Mouse (Mus musculus): ENCODE measurements around the gene Stk11ip. TPM values are rescaled to one million over a fixed set of nuclear protein-coding genes. Genes with fewer than 3 reads are reported as not detected.

Stk11ip gene
- polyA plus RNA-seq, 1 experiment, result 17.3 TPM

GRCm38 (mm10) chr1:75560206-75560913 lies 39.0 kb downstream of the Stk11ip start:
- DNase-seq (ENCODE audit: low read depth, low spot score), result no peak
- WGBS, result 74% methylated on average over 12 of the region's 12 CpGs

DNA sequence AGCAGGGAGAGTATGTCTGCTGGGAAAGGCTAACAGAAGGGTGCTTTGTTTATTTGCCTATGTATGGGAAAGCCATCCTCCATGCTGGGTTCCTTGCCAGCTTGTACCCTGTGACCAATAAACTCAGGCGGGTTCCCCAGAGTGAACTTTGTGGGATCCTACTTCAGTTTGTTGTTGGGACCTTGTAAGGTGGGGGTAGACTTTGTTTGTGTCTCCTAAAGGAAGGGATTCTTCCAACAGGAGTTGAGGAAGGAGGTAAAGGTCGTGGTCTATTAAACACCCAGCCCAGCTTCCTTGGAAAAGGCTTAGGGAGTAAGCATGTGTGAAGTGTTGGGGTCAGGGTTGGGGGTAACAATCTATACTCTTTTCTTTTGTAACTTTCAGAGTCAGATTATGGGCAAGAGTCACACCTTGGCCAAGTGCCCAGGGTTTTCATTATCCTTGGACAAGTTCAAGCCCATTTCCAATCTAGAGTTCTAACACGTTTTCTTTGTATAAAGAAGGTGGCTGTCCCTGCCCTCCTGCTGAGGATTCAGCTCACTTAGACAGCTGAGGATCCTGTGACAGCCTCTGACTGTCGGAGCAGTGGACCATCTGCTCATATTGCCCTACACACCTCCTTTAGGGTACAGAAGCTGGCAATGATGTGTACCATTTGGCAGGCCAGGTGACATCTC lies 40.0 kb downstream of the Stk11ip start:
- 28% methylated on average over 4 of the region's 4 CpGs for WGBS
- no peak for DNase-seq (ENCODE audit: low read depth, low spot score)

DNA sequence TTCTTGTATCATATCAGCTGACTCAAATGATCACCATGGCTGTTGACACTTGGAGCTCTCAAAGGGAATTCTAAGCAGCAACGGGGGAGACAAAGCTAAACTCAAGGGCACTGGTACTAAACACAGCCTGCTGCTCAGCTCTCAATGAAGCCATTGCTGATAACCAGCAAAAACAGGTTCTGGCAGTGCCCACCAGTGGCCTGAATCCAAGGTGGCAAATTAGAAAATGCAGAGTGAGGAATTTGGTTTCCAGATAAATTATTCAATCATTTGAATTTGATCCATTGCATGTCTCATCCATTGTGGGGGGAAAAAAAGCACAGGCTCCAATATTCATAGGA lies 40.5 kb downstream of the Stk11ip start:
- DNase-seq (ENCODE audit: low read depth, low spot score), result no peak
- WGBS, result 52% methylated on average over 1 of the region's 1 CpGs

- DNase-seq (ENCODE audit: low read depth, low spot score), result no peak
- 84% methylated on average over 2 of the region's 2 CpGs for WGBS
Measured at GRCm38 (mm10) chr1:75564102-75564501, 42.8 kb downstream of the Stk11ip start.

DNA sequence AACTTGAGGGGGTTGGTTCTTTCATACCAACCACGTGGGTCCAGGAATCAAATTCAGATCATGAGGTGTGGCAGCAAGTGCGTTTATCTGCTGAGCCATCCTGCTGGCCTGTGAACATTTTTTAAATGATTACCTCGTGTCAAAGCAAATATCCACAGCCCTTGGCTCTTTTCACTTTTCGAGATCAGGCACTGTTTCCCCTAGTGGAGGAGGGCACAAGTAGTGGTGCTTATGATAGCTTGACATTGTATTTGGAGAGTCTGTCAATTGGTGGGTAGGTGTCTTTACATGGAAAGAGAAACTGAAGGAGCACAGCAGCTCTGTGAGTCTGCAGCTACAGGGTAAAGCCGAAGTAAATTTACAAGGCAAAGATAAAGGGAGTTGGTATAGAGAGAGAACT lies 43.6 kb downstream of the Stk11ip start:
- DNase-seq (ENCODE audit: low read depth, low spot score), result no peak
- WGBS, result 32% methylated on average over 5 of the region's 5 CpGs

- WGBS, result 56% methylated on average over 9 of the region's 9 CpGs
- DNase-seq (ENCODE audit: low read depth, low spot score), result no peak
Measured at GRCm38 (mm10) chr1:75565616-75566015, 44.3 kb downstream of the Stk11ip start.

- DNase-seq (ENCODE audit: low read depth, low spot score), result no peak
- 60% methylated on average over 6 of the region's 6 CpGs for WGBS
Measured at GRCm38 (mm10) chr1:75570403-75570802, 49.1 kb downstream of the Stk11ip start.

DNA sequence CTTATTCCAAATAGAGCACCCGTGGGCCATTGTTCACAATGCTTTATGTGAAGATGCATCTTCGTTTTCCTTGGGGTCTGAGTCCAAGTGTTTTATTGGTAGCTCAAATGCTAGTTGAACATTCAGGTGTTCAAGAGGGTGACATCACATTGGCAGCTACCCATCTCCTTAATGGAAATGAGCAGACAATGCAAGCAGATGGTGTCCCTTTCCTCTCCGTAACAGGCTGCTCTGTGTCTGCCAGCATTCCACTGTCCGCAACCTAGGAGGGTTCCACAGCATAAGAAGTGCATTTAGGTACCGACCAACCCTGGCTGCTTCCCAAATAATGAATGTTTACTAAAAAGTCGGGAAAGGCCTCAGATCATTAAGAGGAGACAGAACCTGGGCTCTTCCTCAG lies 51.4 kb downstream of the Stk11ip start:
- WGBS, result 72% methylated on average over 6 of the region's 6 CpGs
- DNase-seq (ENCODE audit: low read depth, low spot score), result no peak

DNA sequence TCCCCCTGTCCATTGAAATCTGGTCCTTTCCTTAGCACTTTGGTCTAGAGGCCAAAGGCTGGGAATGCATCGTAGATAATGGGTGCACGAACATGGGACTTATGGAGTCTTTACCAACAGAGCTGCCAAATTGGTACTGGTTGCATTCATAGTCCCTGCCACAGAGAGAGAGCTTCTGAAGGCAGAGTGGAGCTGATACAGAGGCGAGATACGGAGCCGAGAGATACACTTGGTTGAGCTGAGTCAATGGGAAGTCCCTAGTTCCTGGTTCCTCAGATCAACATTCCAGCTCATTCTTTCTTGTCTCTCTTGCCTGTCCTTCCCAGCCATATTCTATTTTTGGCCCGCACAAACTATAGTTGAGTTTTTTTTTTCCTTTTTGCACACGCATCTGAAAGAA lies 52.4 kb downstream of the Stk11ip start:
- WGBS, result 78% methylated on average over 7 of the region's 7 CpGs
- no peak for DNase-seq (ENCODE audit: low read depth, low spot score)

DNA sequence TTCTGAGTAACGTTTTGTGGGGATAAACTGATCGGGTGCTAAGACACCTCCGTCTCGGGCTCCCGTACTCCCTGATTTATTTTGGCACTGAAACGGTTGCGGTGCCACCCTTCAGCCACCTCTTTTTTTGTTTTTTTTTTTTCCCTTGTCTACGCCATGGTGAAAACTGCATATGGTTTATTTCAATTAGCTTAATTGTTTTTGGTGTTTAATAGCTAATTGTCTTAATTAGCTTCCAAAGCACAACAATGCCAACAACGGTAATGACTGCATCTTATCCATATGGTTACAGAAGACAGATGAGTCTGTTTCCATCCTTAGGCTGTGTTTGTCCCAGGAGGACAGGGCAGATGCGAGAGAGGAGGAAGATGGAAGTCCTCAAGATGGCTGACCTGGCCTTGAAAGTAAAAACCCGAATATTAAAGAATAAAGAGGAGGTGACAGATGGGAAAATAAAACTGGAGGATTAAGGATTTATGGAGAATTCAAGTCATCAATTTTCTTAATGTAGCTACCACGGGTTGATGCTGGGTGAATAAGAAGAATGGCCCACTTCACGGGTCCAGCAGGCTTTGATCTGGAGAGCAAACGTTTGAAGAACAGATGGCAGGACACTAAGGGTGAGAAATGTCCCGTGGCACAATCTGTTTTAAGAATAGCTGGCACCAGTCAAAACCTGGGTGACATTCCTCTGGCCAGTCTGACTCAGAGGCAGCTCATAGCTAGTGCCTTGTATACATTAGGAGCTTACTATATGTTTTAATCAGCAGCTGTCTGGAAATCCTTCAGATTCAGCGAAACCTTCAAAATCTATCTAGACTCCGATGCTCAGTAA lies 53.4 kb downstream of the Stk11ip start:
- DNase-seq (ENCODE audit: low read depth, low spot score), result no peak
- WGBS, result 72% methylated on average over 17 of the region's 17 CpGs

DNA sequence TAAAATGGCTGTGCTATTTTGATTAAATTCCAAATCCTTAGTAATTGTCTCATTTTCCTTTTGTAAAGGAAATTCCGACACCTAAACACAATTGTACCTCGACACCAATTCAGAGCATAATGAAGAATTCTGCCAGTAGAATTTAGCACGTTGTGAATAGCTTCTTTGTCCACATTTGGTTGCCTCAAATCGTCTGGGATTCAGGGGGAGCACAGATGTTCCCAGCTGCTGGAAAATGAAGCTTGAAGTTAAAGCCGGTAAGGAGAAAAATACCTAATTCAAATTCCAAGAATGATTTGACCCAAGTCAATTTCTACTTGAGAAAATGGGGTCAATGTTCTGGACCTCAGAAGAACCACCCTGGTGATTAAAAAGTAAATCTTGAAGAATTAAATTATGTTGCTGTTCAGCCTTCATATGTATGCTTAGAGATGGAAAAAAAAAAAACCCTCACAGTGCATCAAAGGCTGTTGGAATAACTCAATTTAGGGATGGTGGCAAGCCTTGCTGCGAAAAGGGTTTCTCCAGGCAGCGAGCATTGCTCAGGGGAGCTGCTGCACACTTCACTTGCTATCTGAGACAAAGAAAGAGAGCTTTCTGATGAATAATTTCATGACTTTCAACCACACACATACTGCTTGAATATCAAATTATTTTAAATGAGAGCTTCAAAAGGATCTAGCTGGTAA lies 60.8 kb downstream of the Stk11ip start:
- 62% methylated on average over 7 of the region's 7 CpGs for WGBS
- DNase-seq (ENCODE audit: low read depth, low spot score), result no peak

GRCm38 (mm10) chr1:75582625-75582956 lies 61.3 kb downstream of the Stk11ip start:
- no peak for DNase-seq (ENCODE audit: low read depth, low spot score)
- 63% methylated on average over 5 of the region's 5 CpGs for WGBS

- DNase-seq (ENCODE audit: low read depth, low spot score), result no peak
- 80% methylated on average over 10 of the region's 10 CpGs for WGBS
Measured at GRCm38 (mm10) chr1:75583034-75583433, 61.7 kb downstream of the Stk11ip start.

DNA sequence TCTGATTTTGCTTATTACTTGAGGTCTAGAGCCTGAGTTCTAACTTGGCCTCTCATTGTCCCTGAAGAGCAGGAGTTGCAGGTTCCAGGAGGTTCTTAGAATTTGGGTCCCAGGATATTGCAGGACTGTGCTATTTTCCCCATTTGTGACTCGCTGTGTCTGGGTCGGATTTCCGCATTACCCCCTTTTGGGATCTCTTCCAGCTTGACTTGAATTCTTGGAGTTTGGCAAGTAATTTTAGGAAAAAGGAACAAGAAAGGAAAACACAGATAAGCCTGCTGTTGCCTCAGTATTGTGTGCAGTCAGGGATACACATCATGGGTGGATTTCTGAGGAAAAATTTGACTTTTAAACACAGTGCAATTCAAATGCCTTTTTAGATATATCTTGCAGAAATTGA lies 65.5 kb downstream of the Stk11ip start:
- no peak for DNase-seq (ENCODE audit: low read depth, low spot score)
- 93% methylated on average over 3 of the region's 3 CpGs for WGBS

Other genes starting within 250 kb of the Stk11ip start
- gene Resp18, start 243.1 kb upstream of the Stk11ip start, polyA plus RNA-seq (2012; rRNA removed), result 14.0 and 17.7 TPM in 2 replicates
- gene Dnpep, start 203.5 kb upstream of the Stk11ip start, polyA plus RNA-seq (2012; rRNA removed), result 250 and 500 TPM in 2 replicates
- 353 and 360 TPM in 2 replicates for gene Des, start 161.2 kb upstream of the Stk11ip start, polyA plus RNA-seq (2012; rRNA removed)
- gene Speg, start 146.2 kb upstream of the Stk11ip start, polyA plus RNA-seq (2012; rRNA removed), result 20.6 and 22.7 TPM in 2 replicates
- 177 and 182 TPM in 2 replicates for gene Gmppa, start 85.6 kb upstream of the Stk11ip start, polyA plus RNA-seq (2012; rRNA removed)
- gene Asic4, start 71.1 kb upstream of the Stk11ip start, polyA plus RNA-seq (2012; rRNA removed), result 0.17 TPM in 1 of 2 replicates, not detected in the other
- gene Chpf, start 42.2 kb upstream of the Stk11ip start, polyA plus RNA-seq (2012; rRNA removed), result 22.0 and 25.1 TPM in 2 replicates
- 1.9 and 2.0 TPM in 2 replicates for gene Tmem198, start 42.0 kb upstream of the Stk11ip start, polyA plus RNA-seq (2012; rRNA removed)
- gene Obsl1, start 15.1 kb upstream of the Stk11ip start, polyA plus RNA-seq (2012; rRNA removed), result 3.3 and 4.1 TPM in 2 replicates
- gene Inha, start 14.5 kb upstream of the Stk11ip start, polyA plus RNA-seq (2012; rRNA removed), result 2.6 and 2.7 TPM in 2 replicates
- 3.0 and 4.7 TPM in 2 replicates for gene Slc4a3, start 24.7 kb downstream of the Stk11ip start, polyA plus RNA-seq (2012; rRNA removed)

All from large intestine, adult 2 months (tissue).